Mouse (Mus musculus): ENCODE results near the gene Entpd2.

The Entpd2 gene

DNA sequence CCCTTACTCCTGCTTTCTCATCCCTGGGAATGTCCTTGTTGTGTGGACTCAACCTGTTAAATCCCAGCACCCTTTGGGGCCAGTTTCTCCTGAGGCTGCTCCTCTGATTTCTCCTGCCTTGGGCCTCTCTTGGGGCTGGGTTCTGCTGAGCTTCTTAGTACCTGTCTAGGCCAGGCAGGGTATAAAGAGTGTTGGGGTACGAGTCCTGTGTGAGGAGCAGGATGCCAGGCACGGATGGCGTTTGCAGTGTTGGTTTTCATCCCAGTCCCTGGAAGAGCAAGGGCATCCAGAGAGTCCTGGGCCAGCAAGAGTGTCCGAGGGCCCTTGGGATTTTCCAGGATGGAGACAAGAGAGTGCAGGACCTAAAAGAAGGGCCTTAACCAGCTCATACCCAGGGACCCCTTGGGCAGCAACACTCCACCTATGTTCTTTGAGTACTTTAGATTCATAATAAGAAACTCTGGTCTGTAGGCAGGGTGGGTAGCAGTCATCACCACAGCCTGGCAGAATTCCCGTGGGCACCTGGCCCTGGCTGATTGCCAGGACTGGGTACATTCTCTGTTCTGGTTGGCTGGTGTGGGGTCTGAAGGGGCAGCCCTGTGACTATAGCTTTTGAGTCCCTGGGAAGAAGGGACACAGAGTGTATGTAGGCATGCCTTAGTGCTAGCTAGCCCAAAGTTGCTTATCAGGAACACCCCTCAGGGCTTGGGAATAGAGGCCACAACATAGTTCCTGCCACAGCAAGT is 33.9 kb downstream of the Entpd2 start:
- no peak for DNase-seq (ENCODE audit: low spot score)

DNA sequence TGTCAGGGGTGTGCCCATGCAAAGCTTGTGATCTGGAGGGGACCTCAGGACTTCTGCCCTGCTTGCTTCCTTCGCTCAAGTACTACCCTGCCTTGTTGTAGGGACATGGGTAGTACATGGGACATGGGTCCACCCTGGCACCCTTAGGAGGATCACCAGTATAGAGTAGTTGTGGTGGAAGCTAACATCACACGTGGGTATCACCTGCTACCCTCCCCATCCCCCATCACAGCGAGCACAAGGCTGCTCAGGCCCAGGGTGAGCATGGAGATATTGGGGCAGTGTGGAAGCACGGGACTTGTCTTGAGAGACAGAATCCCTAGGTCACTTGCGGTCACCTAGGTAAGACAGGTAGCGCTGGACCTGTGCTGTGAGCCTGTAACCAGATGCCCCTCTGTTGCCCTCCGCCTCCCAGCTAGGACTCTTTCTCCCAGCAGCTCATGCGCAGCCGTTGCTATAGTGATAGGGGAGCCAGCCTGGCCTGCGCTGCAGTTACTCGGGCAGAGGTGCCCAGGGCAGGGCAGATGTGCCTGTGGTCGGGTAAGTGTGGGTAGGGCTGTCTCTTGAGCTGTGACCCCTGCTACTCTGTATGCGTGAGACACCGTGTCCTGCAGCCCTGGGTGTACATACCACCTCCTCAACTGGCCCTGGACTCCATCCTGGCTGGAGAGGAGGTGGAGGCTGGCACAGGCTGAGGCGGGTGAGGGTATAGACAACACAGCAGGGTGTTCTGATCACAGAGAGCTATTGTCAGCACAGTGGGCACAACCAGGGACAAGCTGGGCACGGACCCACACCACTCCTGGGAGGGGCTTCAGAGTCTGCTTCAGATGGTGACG is 34.9 kb downstream of the Entpd2 start:
- no peak for DNase-seq (ENCODE audit: low spot score)

DNA sequence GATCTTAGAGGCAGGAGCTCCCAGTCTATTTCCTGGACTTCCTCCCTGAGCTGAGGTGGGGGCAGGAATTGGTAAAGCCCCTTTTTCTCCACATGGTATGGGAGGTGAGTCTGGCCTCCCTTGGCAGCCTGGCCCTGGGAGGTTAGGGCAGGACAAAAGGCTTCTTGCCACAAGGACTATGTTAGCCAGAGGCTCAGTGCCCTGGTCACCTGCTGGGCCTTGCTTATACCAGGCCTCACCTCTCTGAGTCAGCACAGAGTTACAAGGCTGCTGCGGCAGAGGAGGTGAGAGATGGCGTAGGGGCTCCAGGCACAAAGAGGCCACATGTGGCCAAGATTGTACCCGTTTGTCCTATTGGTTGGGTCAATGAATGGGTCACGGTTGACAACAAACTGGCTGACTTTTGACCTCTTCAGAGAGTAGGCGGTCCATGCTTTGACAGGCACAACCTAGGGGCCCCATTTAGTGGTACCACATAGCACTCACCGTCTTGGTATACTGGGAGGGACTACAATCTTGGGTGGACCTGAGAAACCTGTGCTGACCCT is 35.7 kb downstream of the Entpd2 start:
- DNase-seq (ENCODE audit: low spot score) = no peak

DNA sequence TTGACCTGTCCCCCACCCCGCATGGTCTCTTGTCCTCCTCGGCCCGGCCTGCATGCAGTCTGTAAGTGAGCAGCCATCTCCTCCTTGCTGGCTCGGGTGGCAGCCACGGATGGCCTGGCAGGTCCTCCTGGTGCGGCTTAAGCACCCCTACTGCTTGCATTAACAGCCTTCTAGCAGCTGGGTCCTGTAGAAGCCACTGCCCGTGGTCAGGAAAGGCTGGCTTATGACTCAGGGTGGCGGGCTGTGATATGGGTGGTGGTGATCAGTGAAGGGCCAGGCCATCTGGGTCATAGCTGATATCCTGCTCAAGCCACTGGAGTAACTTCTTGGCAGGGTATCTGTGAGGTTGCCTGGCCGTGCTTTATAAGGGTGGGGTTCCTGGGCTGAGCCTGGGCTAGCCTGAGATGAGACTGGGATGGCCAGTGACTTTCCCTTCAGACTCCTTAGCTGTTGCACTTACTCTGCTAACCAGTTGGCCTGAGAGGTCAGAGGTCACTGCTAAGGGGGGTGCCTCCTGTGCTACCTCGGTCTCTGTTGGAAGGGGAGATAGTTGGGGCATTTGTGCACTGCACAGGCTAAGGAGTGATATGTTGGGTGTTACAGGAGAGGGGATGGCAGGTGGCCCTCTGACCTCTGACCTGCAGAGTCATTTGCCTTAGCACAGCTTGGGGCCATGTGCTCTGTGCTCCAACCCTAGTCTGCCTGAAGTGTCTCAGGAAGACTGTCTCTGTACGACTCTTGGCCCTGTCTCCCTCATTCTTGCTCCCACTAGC is 36.8 kb downstream of the Entpd2 start:
- DNase-seq (ENCODE audit: low spot score) = no peak

DNA sequence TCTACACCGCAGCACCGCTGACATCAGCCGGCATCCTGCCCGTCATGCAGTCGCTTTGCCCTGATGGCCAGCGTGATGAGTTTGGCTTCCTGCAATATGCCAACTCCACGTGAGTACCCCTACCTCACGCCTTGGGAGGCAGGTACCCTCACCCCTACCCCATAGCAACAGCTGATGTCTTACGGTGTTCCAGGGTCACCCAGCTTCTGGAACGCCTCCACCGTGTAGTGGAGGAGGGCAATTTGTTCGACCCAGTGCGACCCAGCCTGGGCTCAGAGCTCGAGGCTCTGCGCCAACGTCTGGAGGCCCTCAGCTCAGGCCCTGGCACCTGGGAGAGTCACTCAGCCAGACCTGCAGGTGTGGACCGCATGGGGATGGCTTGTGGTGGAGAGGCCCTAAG is 37.4 kb downstream of the Entpd2 start:
- DNase-seq (ENCODE audit: low spot score) = no peak

DNA sequence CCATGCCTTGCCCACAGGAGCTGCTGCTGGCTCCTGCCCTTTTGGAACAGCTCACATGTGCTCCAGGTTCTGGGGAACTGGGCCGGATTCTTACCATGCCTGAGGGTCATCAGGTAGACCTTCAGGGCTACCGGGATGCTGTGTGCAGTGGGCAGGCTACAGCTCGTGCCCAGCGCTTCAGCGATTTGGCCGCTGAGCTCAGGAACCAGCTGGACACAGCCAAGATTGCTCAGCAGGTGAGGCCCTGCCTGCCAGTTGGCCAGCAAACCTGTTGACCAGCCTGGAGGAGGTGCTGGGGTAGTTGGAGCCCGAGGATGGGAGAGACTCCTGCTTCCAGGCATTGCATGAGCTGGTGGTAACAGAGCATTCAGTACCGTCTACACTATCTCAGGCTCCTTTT is 38.6 kb downstream of the Entpd2 start:
- no peak for DNase-seq (ENCODE audit: low spot score)

DNA sequence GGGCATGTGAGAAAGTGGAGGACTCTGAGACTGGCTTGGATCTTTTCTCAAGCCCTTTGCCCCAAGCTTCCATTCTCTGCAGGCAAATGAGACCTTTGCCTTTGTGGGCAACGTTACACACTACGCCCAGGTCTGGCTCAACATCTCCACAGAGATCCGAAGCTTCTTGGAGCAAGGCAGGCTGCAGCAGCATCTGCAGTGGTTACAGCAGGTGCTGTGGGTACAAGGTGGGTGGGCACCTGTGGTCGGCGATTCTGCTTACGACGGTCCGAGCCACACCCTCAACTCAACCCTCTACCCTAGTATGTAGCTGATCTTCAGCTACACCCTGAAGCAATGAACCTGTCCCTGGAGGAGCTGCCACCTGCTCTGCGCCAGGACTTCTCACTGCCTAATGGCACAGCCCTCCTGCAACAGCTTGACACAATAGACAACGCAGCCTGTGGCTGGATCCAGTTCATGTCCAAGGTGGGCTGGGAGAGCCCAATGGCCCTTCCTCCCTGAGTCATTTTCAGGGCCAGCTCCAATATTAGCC is 40.7 kb downstream of the Entpd2 start:
- DNase-seq (ENCODE audit: low spot score) = no peak

DNA sequence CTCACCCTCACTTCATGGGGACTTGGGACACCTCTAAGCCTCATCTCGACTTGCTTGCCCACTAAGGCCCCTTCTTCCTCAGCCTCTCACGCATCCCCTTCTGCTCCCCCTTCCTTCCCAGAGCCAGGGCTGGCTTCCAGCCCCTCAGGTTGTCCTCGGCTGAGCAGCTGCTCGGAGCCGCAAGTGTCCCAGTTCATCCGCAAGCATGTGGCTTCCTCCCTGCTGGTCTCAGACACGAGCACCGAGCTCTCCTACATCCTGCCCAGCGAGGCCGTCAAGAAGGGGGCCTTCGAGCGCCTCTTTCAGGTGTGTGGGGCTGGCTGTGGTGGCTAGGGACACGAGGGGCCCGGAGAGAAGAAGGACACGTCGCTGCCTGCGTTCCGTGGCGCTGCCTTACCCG is 45.4 kb downstream of the Entpd2 start:
- DNase-seq (ENCODE audit: low spot score) = no peak

DNA sequence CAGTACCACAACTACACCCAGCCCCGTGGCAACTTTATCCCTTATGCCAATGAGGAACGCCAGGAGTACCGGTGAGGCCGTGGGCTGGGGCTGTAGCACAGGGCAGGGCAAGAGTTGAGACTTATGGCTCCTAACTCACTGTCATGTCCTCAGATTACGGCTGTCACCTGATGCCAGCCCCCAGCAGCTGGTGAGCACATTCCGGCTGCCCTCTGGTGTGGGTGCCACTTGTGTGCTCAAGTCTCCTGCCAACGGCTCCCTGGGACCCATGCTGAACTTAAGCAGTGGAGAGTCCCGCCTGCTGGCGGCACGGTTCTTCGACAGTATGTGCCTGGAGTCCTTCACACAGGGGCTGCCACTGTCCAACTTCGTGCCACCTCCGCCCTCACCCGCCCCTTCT is 47.0 kb downstream of the Entpd2 start:
- DNase-seq (ENCODE audit: low spot score) = no peak
